Mouse (Mus musculus) MEL (cell line): ENCODE measurements around the gene Eif2d. TPM values are rescaled to one million over a fixed set of nuclear protein-coding genes. Genes with fewer than 3 reads are reported as not detected.

Experiments used
- DNase-seq: peaks from one replicate; pipeline ENCODE4 v3.0.0; 2011; ENCODE audit warnings: low read depth, low spot score
- H3K27ac ChIP-seq: 2 replicates; pipeline ENCODE4 v1.5.1; 2012; ENCODE audit warnings: low read depth, mild to moderate bottlenecking, control low read depth, low read length, moderate library complexity; ENCODE audit not compliant: control insufficient read depth
- H3K27me3 ChIP-seq, 2 experiments: fragments of 150-350 bp in 1 of 2; sonication (generic) in 1 of 2; 2 replicates each; pipeline ENCODE4 v1.6.1; 2012; ENCODE audit warnings: low read length in 2 of 2, mild to moderate bottlenecking in 2 of 2, improper control_type of control experiment in 1 of 2, moderate library complexity in 1 of 2; ENCODE audit not compliant: insufficient read depth in 2 of 2, control insufficient read depth in 1 of 2
- H3K36me3 ChIP-seq, 2 experiments: 2 replicates each; pipeline ENCODE4 v1.6.1; 2012 to 2014; ENCODE audit warnings: low read length in 2 of 2, improper control_type of control experiment in 1 of 2, inconsistent platforms in 1 of 2, mild to moderate bottlenecking in 1 of 2; ENCODE audit not compliant: insufficient read depth in 2 of 2, control insufficient read depth in 1 of 2
- H3K4me1 ChIP-seq, 2 experiments: fragments of 150-350 bp in 1 of 2; sonication (generic) in 1 of 2; 2 replicates each; pipeline ENCODE4 v1.6.1; 2012; ENCODE audit warnings: low read length in 2 of 2, improper control_type of control experiment in 1 of 2, mild to moderate bottlenecking in 1 of 2; ENCODE audit not compliant: insufficient read depth in 2 of 2, control insufficient read depth in 1 of 2
- H3K4me3 ChIP-seq, 2 experiments: fragments of 150-350 bp in 1 of 2; sonication (generic) in 1 of 2; 2 replicates each; pipeline ENCODE4 v1.5.1; 2012; ENCODE audit warnings: low read depth in 2 of 2, low read length in 2 of 2, mild to moderate bottlenecking in 2 of 2, moderate library complexity in 2 of 2, control low read depth in 1 of 2, improper control_type of control experiment in 1 of 2; ENCODE audit not compliant: control insufficient read depth in 1 of 2, insufficient read depth in 1 of 2
- H3K79me2 ChIP-seq: 2 replicates; pipeline ENCODE4 v1.6.1; 2012; ENCODE audit warnings: mild to moderate bottlenecking, low read length, moderate library complexity; ENCODE audit not compliant: control insufficient read depth, poor library complexity, insufficient read depth
- H3K9ac ChIP-seq: 2 replicates; pipeline ENCODE4 v1.6.1; 2012; ENCODE audit warnings: low read depth, mild to moderate bottlenecking, control low read depth, low read length, moderate library complexity; ENCODE audit not compliant: control insufficient read depth, poor library complexity, severe bottlenecking
- H3K9me3 ChIP-seq: fragments of 150-350 bp; sonication (generic); replicated peaks from 2 replicates; pipeline ENCODE4 v1.6.1; 2012; ENCODE audit warnings: mild to moderate bottlenecking, low read length, improper control_type of control experiment, moderate library complexity; ENCODE audit not compliant: insufficient read depth
- BHLHE40 ChIP-seq: IDR thresholded peaks from 2 replicates; pipeline ENCODE4 v1.6.1; 2012; ENCODE audit warnings: low read depth, mild to moderate bottlenecking, inconsistent platforms, low read length, improper control_type of control experiment, borderline replicate concordance
- CHD1 ChIP-seq: IDR thresholded peaks from 2 replicates; pipeline ENCODE4 v1.6.1; 2012; ENCODE audit warnings: low read depth, mild to moderate bottlenecking, inconsistent platforms, low read length, improper control_type of control experiment
- CTCF ChIP-seq, 3 experiments: IDR thresholded peaks in 2 of 3; conservative IDR thresholded peaks in 1 of 3; 2 replicates each; pipeline ENCODE4 v1.5.1; 2011 to 2012; ENCODE audit warnings: low read length in 3 of 3, low read depth in 2 of 3, mild to moderate bottlenecking in 2 of 3, improper control_type of control experiment in 1 of 3, inconsistent platforms in 1 of 3, mixed read lengths in 1 of 3, moderate library complexity in 1 of 3; ENCODE audit not compliant: control insufficient read depth in 1 of 3, insufficient read depth in 1 of 3, poor library complexity in 1 of 3, severe bottlenecking in 1 of 3
- ELF1 ChIP-seq: IDR thresholded peaks from 2 replicates; pipeline ENCODE4 v1.6.1; 2014; ENCODE audit warnings: low read depth, mild to moderate bottlenecking, inconsistent platforms, low read length, improper control_type of control experiment, moderate library complexity
- EP300 ChIP-seq, 2 experiments: IDR thresholded peaks; 2 replicates each; pipeline ENCODE4 v1.6.1; 2011; ENCODE audit warnings: improper control_type of control experiment in 2 of 2, low read length in 2 of 2, low read depth in 1 of 2, mild to moderate bottlenecking in 1 of 2
- ETS1 ChIP-seq: IDR thresholded peaks from 2 replicates; pipeline ENCODE4 v1.6.1; 2012; ENCODE audit warnings: low read depth, mild to moderate bottlenecking, inconsistent platforms, low read length, improper control_type of control experiment, moderate library complexity
- GABPA ChIP-seq: IDR thresholded peaks from 2 replicates; pipeline ENCODE4 v1.6.1; 2012; ENCODE audit warnings: low read depth, mild to moderate bottlenecking, inconsistent platforms, low read length, improper control_type of control experiment, moderate library complexity
- GATA1 ChIP-seq: IDR thresholded peaks from 2 replicates; pipeline ENCODE4 v1.6.1; 2011; ENCODE audit warnings: low read depth, low read length, improper control_type of control experiment
- HCFC1 ChIP-seq: IDR thresholded peaks from 2 replicates; pipeline ENCODE4 v1.6.1; 2012; ENCODE audit warnings: low read depth, mild to moderate bottlenecking, inconsistent platforms, low read length, improper control_type of control experiment, moderate library complexity
- JUND ChIP-seq: IDR thresholded peaks from 2 replicates; pipeline ENCODE4 v1.6.1; 2011; ENCODE audit warnings: low read depth, mild to moderate bottlenecking, improper control_type of control experiment, low read length
- KAT2A ChIP-seq: conservative IDR thresholded peaks from 2 replicates; pipeline ENCODE4 v1.6.1; 2012; ENCODE audit warnings: low read depth, low read length, improper control_type of control experiment, inconsistent platforms
- MAFK ChIP-seq: IDR thresholded peaks from 2 replicates; pipeline ENCODE4 v1.6.1; 2011; ENCODE audit warnings: low read depth, mild to moderate bottlenecking, low read length, improper control_type of control experiment, borderline replicate concordance
- MAX ChIP-seq: IDR thresholded peaks from 2 replicates; pipeline ENCODE4 v1.6.1; 2011; ENCODE audit warnings: low read length, improper control_type of control experiment
- MEF2A ChIP-seq: IDR thresholded peaks from 2 replicates; pipeline ENCODE4 v1.6.1; 2014; ENCODE audit warnings: low read depth, mild to moderate bottlenecking, inconsistent platforms, low read length, improper control_type of control experiment; ENCODE audit not compliant: poor library complexity, insufficient replicate concordance, severe bottlenecking; ENCODE audit errors: extremely low read depth
- MYB ChIP-seq: IDR thresholded peaks from 2 replicates; pipeline ENCODE4 v1.6.1; 2011; ENCODE audit warnings: mild to moderate bottlenecking, low read depth, low read length, improper control_type of control experiment
- MYC ChIP-seq: IDR thresholded peaks from 2 replicates; pipeline ENCODE4 v1.6.1; 2011; ENCODE audit warnings: low read depth, mild to moderate bottlenecking, low read length, improper control_type of control experiment, moderate library complexity
- NELFE ChIP-seq: IDR thresholded peaks from 2 replicates; pipeline ENCODE4 v1.6.1; 2011; ENCODE audit warnings: low read depth, low read length, improper control_type of control experiment
- NRF1 ChIP-seq: IDR thresholded peaks from 2 replicates; pipeline ENCODE4 v1.6.1; 2014; ENCODE audit warnings: low read depth, mild to moderate bottlenecking, inconsistent platforms, low read length, improper control_type of control experiment, moderate library complexity; ENCODE audit not compliant: poor library complexity, insufficient read depth, severe bottlenecking
- POLR2A ChIP-seq, 2 experiments: IDR thresholded peaks; 2 replicates each; pipeline ENCODE4 v1.6.1; 2011 to 2012; ENCODE audit warnings: low read length in 2 of 2, mild to moderate bottlenecking in 2 of 2, control low read depth in 1 of 2, improper control_type of control experiment in 1 of 2, low read depth in 1 of 2, moderate library complexity in 1 of 2; ENCODE audit not compliant: control insufficient read depth in 1 of 2, insufficient read depth in 1 of 2, poor library complexity in 1 of 2
- POLR2AphosphoS2 ChIP-seq: IDR thresholded peaks from 2 replicates; pipeline ENCODE4 v1.6.1; 2011; ENCODE audit warnings: low read length, improper control_type of control experiment
- RAD21 ChIP-seq: IDR thresholded peaks from 2 replicates; pipeline ENCODE4 v1.6.1; 2011; ENCODE audit warnings: mild to moderate bottlenecking, low read depth, low read length, improper control_type of control experiment
- RCOR1 ChIP-seq: IDR thresholded peaks from 2 replicates; pipeline ENCODE4 v1.6.1; 2012; ENCODE audit warnings: low read depth, mild to moderate bottlenecking, inconsistent platforms, low read length, improper control_type of control experiment
- SIN3A ChIP-seq: IDR thresholded peaks from 2 replicates; pipeline ENCODE4 v1.6.1; 2012; ENCODE audit warnings: low read length, improper control_type of control experiment, inconsistent platforms
- TAL1 ChIP-seq: IDR thresholded peaks from 2 replicates; pipeline ENCODE4 v1.6.1; 2012; ENCODE audit warnings: mild to moderate bottlenecking, inconsistent platforms, low read length, moderate library complexity, mixed read lengths
- TBP ChIP-seq: IDR thresholded peaks from 2 replicates; pipeline ENCODE4 v1.8.0; 2011; ENCODE audit warnings: low read depth, low read length, improper control_type of control experiment
- TCF12 ChIP-seq: IDR thresholded peaks from 2 replicates; pipeline ENCODE4 v1.6.1; 2014; ENCODE audit warnings: low read depth, mild to moderate bottlenecking, inconsistent platforms, low read length, improper control_type of control experiment, moderate library complexity
- ZC3H11A ChIP-seq: IDR thresholded peaks from 2 replicates; pipeline ENCODE4 v1.6.1; 2012; ENCODE audit warnings: low read depth, mild to moderate bottlenecking, inconsistent platforms, low read length, improper control_type of control experiment
- ZNF384 ChIP-seq: IDR thresholded peaks from 2 replicates; pipeline ENCODE4 v1.6.1; 2012; ENCODE audit warnings: low read depth, mild to moderate bottlenecking, inconsistent platforms, low read length, improper control_type of control experiment
- polyA plus RNA-seq, 2 experiments: library from polyadenylated mRNA; stranded (reverse) in 1 of 2; unstranded in 1 of 2; fragments of >175 nt in 1 of 2; fragments of >200 nt in 1 of 2; gene quantifications; 2 replicates each; pipeline versions ENCODE4 v1.2.1 to v1.2.4; 2012; ENCODE audit warnings: low replicate concordance in 2 of 2, low read depth in 1 of 2; ENCODE audit not compliant: insufficient read length in 2 of 2, insufficient read depth in 1 of 2, missing spikeins in 1 of 2
- total RNA-seq: library from RNA; depleted of rRNA; stranded (reverse); fragments of 300-350 nt; gene quantifications from 2 replicates; pipeline ENCODE4 v1.2.3, GENCODE M21; 2012

Gene Eif2d
- total and polyA plus RNA-seq, 3 experiments, result 31.0 to 43.6 TPM; not detected in 1

DNA sequence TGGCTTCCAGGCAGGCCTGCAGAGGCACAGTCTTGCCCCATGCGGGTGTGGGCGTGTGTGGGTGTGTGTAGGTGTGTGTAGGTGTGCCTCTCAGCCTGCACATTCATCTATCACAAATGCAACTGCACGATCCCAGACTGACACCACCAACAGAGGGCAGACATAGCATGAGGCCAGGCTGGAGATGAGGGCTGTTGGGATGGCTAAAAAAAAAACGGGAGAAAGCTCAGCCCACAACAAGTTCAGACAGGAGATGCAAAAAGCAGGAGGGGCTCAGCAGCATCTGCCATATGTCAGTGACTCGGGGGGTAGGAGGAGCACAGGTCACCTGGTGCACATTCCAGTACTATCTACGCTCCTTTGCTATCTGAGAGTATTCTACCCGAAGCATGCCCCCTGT is 75.2 kb downstream of the Eif2d start:
- TF ChIP-seq GATA1 (no peak), BHLHE40 (no peak), NELFE (no peak), MYC (no peak), GABPA (no peak), MYB (no peak), SIN3A (no peak), ETS1 (no peak), POLR2A (IDR thresholded peaks at IDR 0.05; ENCODE audit: control insufficient read depth in 1 of 2, insufficient read depth in 1 of 2, low read depth in 1 of 2, low read length in 2 of 2, poor library complexity in 1 of 2) (no peak), KAT2A (no peak), ELF1 (no peak), TBP (no peak), ZNF384 (no peak), RCOR1 (no peak), NRF1 (no peak)
- no peaks in the 10 kb centered on the region for H3K4me1 ChIP-seq
- peaks cover 14 to 17% of the 10 kb centered on the region in 2 experiments for H3K27me3 ChIP-seq
- H3K4me3 ChIP-seq, result no peak overlapping the region
- no peaks in the 10 kb centered on the region for H3K36me3 ChIP-seq
- H3K9ac ChIP-seq, result no peak overlapping the region
- H3K27ac ChIP-seq, result no peak overlapping the region
- H3K9me3 ChIP-seq, result no peaks in the 10 kb centered on the region
- H3K79me2 ChIP-seq, result no peaks in the 10 kb centered on the region
- DNase-seq, result no peak

DNA sequence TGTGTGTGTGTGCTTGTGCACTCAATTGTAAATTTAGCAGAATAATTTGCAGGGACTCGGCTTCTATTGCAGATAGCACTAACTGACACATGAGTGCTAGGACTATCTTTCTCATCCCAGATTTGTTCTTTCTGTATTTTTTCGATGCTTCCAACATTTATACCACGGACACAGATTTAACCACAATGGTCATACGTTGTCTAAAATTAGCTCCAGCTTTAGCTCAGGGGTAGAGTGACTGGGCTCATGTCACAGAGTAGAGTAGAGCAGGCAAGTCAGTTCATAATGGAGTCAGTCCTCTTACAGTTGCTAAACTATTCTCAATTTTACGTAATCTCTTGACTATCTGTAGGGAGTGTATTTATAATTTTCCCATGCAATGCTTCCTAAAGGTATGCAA is 75.7 kb downstream of the Eif2d start:
- DNase-seq, result no peak
- Histone ChIP-seq H3K79me2 (no peaks in the 10 kb centered on the region), H3K27me3 (peaks cover 13 to 17% of the 10 kb centered on the region in 2 experiments), H3K36me3 (no peaks in the 10 kb centered on the region), H3K4me1 (no peaks in the 10 kb centered on the region), H3K9ac (no peak overlapping the region), H3K9me3 (no peaks in the 10 kb centered on the region), H3K4me3 (no peak overlapping the region), H3K27ac (no peak overlapping the region)
- TF ChIP-seq POLR2A (IDR thresholded peaks at IDR 0.05; ENCODE audit: control insufficient read depth in 1 of 2, insufficient read depth in 1 of 2, low read depth in 1 of 2, low read length in 2 of 2, poor library complexity in 1 of 2), result no peak
- TF ChIP-seq RAD21, result no peak
- no peak for TF ChIP-seq TCF12
- TF ChIP-seq TAL1, result no peak
- TF ChIP-seq JUND, result no peak
- no peak for TF ChIP-seq MAFK
- TF ChIP-seq MEF2A, result no peak
- no peak for TF ChIP-seq CTCF (IDR thresholded peaks at IDR 0.05 in 2 of 3, conservative IDR thresholded peaks at IDR 0.05 in 1 of 3; ENCODE audit: control insufficient read depth in 1 of 3, insufficient read depth in 1 of 3, low read depth in 2 of 3, low read length in 3 of 3, poor library complexity in 1 of 3, severe bottlenecking in 1 of 3)
- no peak for TF ChIP-seq GABPA
- no peak for TF ChIP-seq RCOR1
- TF ChIP-seq HCFC1, result no peak
- no peak for TF ChIP-seq MYC
- no peak for TF ChIP-seq MAX
- no peak for TF ChIP-seq CHD1
- no peak for TF ChIP-seq POLR2AphosphoS2
- TF ChIP-seq ZC3H11A, result no peak
- no peak for TF ChIP-seq EP300 (IDR thresholded peaks at IDR 0.05; ENCODE audit: low read depth in 1 of 2, low read length in 2 of 2)
